Mouse (Mus musculus): Measurements from ENCODE around the gene Cdk9.
A peak's percentile ranks its signal among the peaks of the same experiment; 100 is the strongest.

The Cdk9 gene

GRCm38 (mm10) chr2:32712934-32713817 lies at the start of gene Cdk9:
Gene Cdk9 (minus strand): TSS chr2:32713076.
- DNase-seq (ENCODE audit: low read depth): peak; percentile 96

DNA sequence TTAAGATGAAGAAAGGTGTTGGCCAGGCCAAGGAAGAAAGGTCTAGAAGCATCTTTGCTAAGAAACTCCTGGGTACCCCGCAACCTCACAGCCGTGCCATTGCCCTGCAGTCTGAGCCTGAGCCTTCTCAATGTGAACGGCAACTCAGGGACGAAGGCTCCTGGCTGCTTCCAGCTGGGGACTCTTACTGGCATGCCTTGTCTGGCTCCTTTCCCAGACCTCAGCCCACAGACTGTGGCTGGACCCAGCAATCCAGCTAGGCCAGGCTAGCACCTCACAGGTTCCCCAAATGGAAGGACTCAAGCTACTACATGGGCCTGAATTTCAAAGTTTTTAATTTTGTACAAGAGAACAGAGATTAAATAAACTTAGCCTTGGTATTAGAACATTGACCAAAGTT lies 49.0 kb upstream of the Cdk9 start:
- no peak for DNase-seq (ENCODE audit: low read depth)

- DNase-seq (ENCODE audit: low read depth): no peak
These were observed 48.5 kb upstream of the Cdk9 start for GRCm38 (mm10) chr2:32761361-32761760.

DNA sequence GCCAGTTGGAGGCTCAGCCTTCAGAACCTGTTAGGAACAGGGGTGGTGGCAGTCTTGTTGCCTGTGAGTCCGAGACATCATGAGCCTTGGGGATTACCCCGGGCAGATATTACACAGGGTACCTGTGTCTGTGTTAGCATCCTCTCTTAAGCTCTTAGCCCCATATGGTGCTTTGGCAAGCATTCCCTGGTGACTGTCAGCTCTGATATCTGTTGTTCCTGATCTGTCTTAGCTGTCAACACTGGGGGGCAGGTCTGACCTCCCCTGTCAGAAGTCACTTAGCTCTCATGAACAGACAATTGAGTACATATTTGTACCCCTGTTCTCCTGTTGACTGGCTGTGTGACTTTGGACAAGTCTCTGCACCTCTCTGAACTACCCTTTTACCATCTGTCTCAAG lies 46.1 kb upstream of the Cdk9 start:
- DNase-seq (ENCODE audit: low read depth): no peak

- DNase-seq (ENCODE audit: low read depth): peak; percentile 26
These were observed 45.6 kb upstream of the Cdk9 start for GRCm38 (mm10) chr2:32758503-32758902.

DNA sequence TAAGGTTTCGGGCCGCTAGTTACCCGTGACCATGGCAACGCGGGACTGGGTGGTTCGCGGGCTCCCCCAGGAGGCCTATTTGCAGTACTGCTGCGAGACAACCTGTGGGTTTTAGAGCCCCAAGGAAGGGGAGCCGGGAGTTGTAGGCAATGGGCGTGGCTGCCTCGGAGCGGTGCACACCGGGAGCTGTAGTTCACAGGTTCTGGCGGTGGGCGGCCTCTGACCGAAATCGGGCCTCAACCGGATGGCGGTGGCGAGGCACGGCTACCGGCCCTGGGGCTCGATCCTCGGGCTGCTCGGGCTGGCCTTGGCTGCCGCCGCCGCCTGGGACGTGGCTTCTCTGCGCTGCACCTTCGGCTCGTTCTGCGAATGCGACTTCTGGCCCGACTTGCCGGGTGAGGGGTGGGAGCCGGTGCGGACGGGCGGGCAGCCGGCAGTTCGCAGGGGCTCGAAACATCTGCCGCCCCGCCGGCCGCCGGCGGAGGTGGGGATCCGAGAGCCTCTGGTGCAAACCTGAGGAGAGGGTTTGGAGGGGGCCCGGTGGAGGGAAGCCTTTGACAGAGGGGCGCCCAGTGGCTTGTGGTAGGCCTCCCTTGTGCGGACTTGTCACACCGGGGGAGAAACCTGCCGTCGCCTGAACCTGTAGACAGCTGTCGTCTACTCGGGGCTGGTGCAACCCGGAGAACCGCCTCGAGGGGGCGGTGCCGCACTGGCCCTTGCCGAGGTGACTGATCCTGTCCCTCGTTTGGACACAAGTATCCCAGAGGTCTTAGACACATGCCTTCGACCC lies 44.4 kb upstream of the Cdk9 start, which contains the start of gene Tor2a:
Gene Tor2a (plus strand): TSS at position 179 of the 790 bp plus-strand sequence.
- DNase-seq (ENCODE audit: low read depth): peak; percentile 99

DNA sequence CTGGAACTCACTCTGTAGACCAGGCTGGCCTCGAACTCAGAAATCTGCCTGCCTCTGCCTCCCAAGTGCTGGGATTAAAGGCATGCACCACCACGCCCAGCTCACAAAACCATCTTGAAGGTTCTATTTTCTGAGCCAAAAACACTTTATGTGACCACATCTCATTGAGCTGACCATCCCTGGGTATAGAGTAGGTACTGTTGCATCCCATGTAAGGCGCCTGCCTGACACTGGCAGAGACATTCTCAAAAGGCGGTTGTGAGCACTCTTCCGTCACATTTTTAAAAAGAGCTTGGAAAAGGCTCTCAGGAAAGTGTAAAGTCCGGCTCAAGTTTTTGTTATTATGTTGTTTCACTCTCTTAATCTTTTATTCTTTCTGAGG lies 43.8 kb upstream of the Cdk9 start:
- no peak for DNase-seq (ENCODE audit: low read depth)

GRCm38 (mm10) chr2:32752181-32752580 lies 39.3 kb upstream of the Cdk9 start:
- no peak for DNase-seq (ENCODE audit: low read depth)

DNA sequence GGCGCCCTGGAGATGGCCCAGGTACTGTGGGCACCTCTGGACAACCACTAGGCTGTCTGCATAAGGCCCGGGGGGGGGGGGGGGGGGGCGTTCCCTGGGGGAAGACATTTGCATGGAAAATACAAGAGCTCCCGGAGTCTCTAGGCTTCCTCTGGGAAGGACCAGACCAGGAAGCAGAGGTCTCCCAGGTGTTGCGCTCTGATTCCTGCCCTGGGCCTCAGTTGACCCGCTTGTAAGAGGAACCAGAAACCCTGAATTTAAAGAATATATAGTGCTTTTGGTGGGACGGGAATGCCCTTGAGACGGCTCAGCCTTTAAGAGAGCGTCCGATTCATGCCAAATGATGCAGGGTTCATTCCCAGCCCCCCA lies 38.8 kb upstream of the Cdk9 start:
- DNase-seq (ENCODE audit: low read depth): no peak

DNA sequence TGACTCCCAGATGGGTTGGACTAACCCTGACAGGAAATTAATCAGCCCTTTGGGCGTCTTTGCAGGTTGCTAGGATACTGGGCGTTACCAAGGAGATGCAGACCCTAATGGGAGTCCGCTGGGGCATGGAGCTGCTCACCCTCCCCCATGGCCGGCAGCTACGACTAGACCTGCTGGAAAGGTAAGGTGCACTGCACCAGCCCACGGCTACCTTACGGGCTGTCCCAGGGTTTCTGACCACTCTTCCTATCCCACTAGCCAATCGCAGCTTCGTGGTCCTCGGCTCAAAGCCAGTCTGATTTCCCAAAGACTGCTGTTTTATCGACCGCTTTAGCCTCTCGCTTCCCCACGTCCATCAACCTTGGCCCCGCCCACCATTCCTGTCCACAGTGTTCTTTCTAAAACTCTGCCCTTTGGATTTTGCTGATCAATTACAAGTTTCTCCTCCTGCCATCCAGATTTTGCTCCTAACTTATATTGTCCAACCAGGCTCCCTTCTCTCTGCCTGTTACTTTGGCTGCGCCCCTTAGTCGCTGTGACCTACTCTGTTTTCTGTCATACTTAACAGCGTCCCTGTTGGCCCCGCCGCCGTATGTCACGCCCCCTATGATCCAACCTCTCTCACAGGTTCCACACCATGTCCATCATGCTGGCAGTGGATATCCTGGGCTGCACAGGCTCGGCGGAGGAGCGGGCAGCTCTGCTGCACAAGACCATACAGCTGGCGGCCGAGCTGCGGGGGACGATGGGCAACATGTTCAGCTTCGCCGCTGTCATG lies 38.2 kb upstream of the Cdk9 start:
- DNase-seq (ENCODE audit: low read depth): no peak

DNA sequence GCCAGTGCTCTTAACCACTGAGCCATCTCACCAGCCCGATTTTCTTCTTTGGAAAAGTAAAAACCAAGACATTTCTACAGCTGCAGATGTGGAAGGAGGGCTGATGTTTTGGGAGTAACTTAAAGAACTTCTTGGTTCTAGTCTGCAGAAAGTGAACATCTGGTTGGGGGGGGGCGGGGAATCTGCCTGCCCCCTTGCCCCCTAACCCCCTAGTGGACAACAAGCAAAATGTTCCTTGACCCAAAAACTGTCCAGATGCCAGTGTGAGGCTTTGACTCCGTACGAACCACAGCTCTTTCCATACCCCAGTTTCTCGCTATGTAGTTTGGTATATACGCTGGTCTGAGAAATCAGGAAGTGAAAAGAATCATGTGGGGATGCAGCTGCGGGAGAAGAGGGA lies 37.3 kb upstream of the Cdk9 start:
- DNase-seq (ENCODE audit: low read depth): no peak

DNA sequence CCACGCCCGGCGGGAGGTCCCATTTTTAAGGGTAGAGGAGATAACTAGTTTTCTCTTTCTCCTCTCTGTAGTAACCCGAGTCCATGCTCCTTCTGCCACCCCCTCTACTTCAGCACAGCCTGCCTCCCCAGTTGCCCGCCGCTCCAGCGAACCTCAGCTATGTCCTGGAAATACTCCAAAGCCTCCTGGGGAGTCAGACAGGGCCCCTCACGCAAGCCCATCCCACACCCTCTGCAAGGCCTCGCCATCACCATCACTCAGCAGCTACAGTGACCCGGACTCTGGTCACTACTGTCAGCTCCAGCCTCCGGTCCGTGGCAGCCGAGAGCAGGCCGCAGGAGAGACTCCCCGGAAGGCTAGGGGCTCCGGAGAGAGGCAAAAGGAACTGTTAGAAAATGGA lies 36.2 kb upstream of the Cdk9 start:
- DNase-seq (ENCODE audit: low read depth): no peak

DNA sequence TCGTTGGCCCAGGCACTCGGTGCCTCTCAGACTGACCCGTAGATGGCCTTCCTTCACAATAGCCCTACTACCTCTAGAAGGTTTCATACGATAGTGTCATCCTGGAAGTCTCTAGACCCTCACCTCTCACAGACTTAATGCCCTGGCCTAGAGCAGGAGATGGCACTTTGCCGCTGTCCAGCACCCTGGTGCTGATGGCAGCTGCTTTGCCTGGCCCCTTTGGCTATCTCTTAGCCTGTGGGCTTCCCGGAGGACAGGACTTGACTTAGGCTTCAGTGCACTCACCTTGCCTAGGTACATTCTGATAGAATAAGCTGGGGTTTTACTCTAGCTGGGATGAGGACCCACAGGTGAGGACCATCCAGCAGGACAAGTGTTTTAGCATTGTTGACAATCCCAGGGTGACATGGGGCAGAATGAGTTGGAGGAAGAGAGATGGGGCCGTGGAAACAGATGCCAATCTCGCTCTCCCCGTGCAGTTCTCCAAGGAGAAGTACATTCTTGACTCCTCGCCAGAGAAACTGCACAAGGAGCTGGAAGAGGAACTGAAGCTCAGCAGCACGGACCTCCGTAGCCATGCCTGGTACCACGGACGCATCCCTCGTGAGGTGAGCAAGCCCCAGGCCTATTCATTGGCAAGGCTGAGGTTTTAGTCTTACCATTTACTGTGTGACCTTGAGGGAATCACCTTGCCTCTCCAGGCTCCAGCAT lies 31.6 kb upstream of the Cdk9 start:
- DNase-seq (ENCODE audit: low read depth): peak; percentile 59

DNA sequence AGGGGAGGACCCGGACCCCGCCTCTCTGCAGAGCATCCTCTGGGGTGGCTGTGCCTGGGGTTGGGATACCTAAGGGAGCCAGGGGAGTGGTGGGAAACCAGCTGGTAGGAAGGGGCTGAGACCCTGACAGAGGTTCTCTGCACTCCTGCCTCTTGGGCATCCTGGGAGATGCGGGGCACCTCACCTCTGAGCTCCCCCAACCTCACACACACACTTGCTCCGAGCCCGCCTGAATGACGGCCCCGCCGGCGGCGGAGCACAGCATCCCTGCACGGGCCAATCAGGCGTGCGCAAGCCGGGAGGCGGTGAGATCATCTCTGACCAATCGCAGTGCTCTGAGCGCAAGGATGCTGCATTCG lies 29.3 kb upstream of the Cdk9 start:
- DNase-seq (ENCODE audit: low read depth): no peak

DNA sequence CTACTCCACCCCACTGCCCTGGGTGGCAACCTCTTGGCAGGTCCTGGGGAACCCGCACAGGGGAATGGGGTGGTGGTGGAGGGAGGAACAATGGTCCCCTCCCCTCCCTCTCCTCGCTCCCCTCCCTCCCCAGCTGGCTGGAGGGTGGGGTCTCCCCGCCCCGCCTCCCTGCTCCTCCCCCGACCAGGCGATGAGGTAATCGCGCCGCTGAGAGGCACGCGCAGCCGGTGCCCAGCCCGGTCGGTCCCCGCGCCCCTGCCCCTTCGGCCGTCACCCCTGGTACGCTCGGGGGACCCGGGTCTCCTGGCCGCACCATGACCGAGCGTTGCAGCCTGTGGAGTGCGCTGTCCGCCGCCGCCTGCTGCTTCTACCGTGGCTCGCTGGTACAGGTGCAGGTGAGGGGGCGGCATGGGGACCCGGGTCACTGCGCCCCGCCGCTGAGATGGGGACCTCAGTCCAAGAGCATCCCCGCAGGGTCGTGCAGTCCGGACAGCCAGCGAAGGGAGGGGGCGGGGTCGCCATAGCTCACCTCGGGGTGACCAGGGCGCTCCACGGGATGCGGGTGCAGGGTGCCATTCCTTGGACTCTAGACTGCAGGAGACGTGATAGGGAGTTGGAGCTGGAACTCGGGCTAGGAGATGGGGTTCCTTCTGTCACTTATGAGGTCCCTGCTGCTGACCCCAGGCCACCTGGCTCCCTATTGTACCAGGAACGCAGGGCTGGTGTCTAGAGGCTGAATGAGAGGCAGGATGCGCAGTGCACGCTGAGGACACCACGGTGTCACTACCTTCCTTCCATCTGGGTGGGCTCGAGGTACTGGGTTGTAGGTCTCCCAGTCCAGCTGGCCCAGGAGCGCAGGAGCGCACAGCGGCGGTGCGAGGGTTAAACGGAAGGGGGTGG lies 28.6 kb upstream of the Cdk9 start:
- no peak for DNase-seq (ENCODE audit: low read depth)

DNA sequence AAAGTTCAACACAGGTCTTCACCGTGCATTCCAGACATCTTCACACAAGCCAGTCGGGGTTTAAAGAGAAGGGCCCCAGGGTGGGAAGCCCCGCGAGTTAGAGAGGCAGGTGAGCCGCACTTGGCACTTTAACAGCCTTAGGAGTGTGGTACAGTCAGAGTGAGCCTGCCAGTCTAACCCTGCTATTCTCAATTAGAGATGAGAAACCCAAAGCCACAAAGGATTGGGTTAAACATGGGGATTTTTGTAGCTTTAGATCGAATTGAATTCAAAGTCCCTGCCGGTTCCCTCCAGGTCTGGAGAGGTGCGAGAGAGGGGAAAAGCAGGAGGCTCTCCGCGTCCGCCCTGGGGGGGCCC lies 28.0 kb upstream of the Cdk9 start, which contains the start of gene 6330409D20Rik:
Gene 6330409D20Rik (minus strand): TSS at position 101 of the 357 bp plus-strand sequence.
- no peak for DNase-seq (ENCODE audit: low read depth)

- DNase-seq (ENCODE audit: low read depth): no peak
These were observed 26.4 kb upstream of the Cdk9 start for GRCm38 (mm10) chr2:32739311-32739710.

DNA sequence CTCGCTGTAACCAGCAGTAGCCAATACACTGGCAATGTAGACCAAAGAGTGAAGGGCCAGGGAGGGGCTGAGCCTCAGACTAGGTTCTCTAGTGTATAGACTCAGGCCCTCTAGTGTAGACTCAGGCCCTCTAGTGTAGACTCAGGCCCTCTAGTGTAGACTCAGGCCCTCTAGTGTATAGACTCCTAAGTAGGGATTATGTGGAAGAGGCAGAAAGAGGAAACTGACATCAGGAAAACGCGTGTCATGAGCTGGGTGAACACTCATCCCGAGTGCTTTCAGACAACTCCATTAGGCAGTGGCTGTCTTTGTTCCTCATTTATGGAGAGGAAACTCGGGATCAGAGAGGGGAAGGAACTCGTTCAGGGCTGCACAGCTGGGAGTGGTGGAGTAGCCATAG lies 24.1 kb upstream of the Cdk9 start:
- DNase-seq (ENCODE audit: low read depth): no peak

DNA sequence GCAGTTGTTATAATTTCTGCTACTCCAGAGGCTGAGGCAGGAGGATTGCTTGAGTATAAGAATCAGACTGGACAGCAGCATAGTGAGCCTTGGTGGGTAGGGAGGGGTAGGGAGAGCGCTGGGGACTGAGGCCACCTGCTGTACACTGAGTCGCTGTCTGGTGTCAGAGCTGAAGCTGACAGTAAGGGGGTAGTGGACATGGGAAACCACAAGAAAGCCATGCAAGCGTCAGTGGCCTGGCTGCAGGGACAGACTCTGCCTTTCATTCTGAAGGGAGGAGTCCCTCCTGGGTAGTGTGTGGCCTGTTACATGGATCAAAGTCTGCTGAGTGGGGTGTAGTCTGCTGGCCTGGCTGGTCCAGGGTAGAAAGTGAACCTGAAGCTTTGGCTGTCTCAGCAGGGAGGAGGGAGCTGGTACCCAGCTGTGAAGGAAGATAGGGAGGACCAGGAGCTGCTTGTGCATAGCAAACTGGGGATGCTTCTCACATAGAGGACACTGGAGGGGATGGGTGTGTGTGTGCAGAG lies 23.5 kb upstream of the Cdk9 start:
- DNase-seq (ENCODE audit: low read depth): no peak

GRCm38 (mm10) chr2:32734933-32735332 lies 22.1 kb upstream of the Cdk9 start:
- DNase-seq (ENCODE audit: low read depth): no peak

GRCm38 (mm10) chr2:32734480-32734879 lies 21.6 kb upstream of the Cdk9 start:
- no peak for DNase-seq (ENCODE audit: low read depth)
